Mouse (Mus musculus): ENCODE measurements around the gene C1qtnf1. TPM values are rescaled to one million over a fixed set of nuclear protein-coding genes. Genes with fewer than 3 reads are reported as not detected.

Gene C1qtnf1
- polyA plus RNA-seq, 1 experiment from 2014 or later: 2.3 TPM

DNA sequence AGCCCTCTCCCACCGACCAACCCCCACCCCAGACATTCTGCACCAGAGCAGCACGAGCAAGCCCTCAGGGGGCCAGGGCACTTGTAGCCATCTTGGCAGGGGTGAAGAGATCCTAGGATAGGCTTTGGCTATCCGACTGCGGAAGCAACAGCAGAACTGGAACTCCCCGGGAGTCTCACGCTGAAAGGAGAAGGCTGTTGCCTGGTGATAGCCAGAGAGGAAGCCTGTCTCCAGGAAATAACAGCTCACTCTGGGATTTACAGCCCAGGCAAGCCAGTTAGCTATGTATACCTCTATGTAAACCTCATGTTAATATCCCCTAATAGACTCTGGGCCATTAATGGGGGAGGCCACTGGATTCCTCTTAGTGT lies 27.5 kb upstream of the C1qtnf1 start:
- no peak for DNase-seq (ENCODE audit: low spot score)
- no peak for ATAC-seq (replicated peaks; ENCODE audit: low FRiP score)
- H3K4me2 ChIP-seq (ENCODE audit: low read depth, low read length, severe bottlenecking): no peak overlapping the region
- H3K4me3 ChIP-seq (ENCODE audit: low read depth, low read length): no peak overlapping the region
- WGBS: 56% methylated on average over 6 of the region's 6 CpGs
- no peak overlapping the region for H3K9ac ChIP-seq (ENCODE audit: low read length)
- H3K27ac ChIP-seq (ENCODE audit: low read depth, low read length): no peak overlapping the region
- H3K27me3 ChIP-seq (ENCODE audit: control insufficient read depth, insufficient read depth, low read length): no peaks in the 10 kb centered on the region
- H3K36me3 ChIP-seq (ENCODE audit: control insufficient read depth, insufficient read depth, low read length): no peaks in the 10 kb centered on the region; the same call in 1 of the 2 replicates
- no peaks in the 10 kb centered on the region for H3K9me3 ChIP-seq (ENCODE audit: control insufficient read depth, low read length)
- no peaks in the 10 kb centered on the region for H3K4me1 ChIP-seq (replicated peaks; ENCODE audit: control insufficient read depth, insufficient read depth, low read length)

DNA sequence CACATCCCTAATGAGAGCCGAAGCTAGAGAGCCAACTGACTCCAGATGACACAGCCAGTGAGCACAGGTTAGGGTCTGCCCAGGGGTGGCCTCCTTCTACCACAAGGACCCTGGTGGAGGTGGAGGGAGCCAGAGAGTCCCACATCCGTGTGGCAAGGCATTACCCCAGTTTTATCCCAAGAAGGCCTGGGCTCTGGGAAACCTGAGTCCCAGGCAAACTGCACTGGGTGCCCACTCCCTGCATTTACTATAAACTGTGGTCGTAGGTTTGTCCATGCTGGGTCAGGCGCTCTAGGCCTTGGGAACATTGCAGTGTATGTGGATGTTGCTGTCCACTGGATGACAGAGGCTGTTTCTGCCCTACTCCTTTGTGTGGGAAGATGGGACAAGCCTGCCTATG lies 26.8 kb upstream of the C1qtnf1 start:
- no peak overlapping the region for H3K4me3 ChIP-seq (ENCODE audit: low read depth, low read length)
- no peak overlapping the region for H3K27ac ChIP-seq (ENCODE audit: low read depth, low read length)
- DNase-seq (ENCODE audit: low spot score) (no peak), ATAC-seq (replicated peaks; ENCODE audit: low FRiP score) (no peak)
- no peak overlapping the region for H3K4me2 ChIP-seq (ENCODE audit: low read depth, low read length, severe bottlenecking)
- WGBS: 84% methylated on average over 4 of the region's 4 CpGs
- no peaks in the 10 kb centered on the region for H3K4me1 ChIP-seq (replicated peaks; ENCODE audit: control insufficient read depth, insufficient read depth, low read length)
- no peak overlapping the region for H3K9ac ChIP-seq (ENCODE audit: low read length)
- no peaks in the 10 kb centered on the region; the same call in 1 of the 2 replicates for H3K36me3 ChIP-seq (ENCODE audit: control insufficient read depth, insufficient read depth, low read length)
- no peaks in the 10 kb centered on the region for H3K9me3 ChIP-seq (ENCODE audit: control insufficient read depth, low read length)
- H3K27me3 ChIP-seq (ENCODE audit: control insufficient read depth, insufficient read depth, low read length): no peaks in the 10 kb centered on the region

DNA sequence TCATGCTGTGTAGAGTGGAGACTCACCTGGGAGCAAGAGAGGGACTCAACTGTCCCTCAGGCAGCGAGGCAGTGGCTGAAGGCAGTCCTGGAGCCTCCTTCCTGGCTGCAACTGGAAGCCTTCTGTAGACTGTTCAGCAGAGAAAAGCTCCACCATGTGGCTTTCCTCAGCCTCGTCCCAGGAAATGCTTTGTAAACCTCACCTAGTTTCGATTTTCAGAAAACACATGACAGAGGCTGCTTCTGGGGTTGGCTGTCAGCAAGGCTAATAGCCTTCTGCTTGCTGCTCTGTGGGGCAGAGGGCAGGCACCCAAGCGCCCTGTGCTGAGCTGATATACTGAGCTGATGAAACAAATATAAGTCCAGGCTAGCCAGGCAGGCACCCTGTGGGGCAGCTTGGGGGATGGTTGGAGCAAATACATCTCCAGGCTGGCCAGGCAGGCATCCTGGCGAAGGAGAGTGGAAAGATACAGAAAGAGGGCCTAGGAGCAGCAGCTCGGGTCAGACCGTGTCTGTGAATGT lies 26.2 kb upstream of the C1qtnf1 start, which contains the start of gene Lgals3bp:
Gene Lgals3bp, minus strand, starts transcription at position 333 of the 521 bp plus-strand sequence.
- no peak for ATAC-seq (replicated peaks; ENCODE audit: low FRiP score)

DNA sequence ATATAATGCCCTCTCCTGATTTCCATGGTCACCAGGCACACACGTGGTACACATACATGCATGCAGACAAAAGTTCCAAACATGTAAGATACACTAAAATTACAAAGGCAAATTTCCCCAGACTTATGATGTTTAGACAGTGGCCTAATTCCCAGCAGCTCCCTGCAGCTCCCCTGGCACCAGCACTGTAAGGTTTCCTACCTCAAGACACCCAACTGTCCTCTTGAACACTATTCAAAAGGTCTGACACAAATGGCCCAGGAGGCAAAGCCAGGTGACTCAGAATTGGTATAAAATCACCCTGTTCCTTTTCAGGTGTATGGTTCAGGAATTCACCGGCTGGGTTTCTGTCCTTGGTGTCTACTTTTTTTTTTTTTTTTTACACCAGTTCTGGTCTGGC lies 24.8 kb upstream of the C1qtnf1 start:
- Histone ChIP-seq H3K36me3 (ENCODE audit: control insufficient read depth, insufficient read depth, low read length) (no peaks in the 10 kb centered on the region; the same call in 1 of the 2 replicates), H3K4me1 (replicated peaks; ENCODE audit: control insufficient read depth, insufficient read depth, low read length) (no peaks in the 10 kb centered on the region), H3K9ac (ENCODE audit: low read length) (no peak overlapping the region), H3K27ac (ENCODE audit: low read depth, low read length) (no peak overlapping the region), H3K9me3 (ENCODE audit: control insufficient read depth, low read length) (no peaks in the 10 kb centered on the region), H3K27me3 (ENCODE audit: control insufficient read depth, insufficient read depth, low read length) (no peaks in the 10 kb centered on the region), H3K4me3 (ENCODE audit: low read depth, low read length) (no peak overlapping the region), H3K4me2 (ENCODE audit: low read depth, low read length, severe bottlenecking) (no peak overlapping the region)
- WGBS: 90% methylated on average over 2 of the region's 2 CpGs
- ATAC-seq (replicated peaks; ENCODE audit: low FRiP score) (no peak), DNase-seq (ENCODE audit: low spot score) (no peak)

More for the DNA sequence above, 26.2 kb upstream of the C1qtnf1 start, which contains the start of gene Lgals3bp:
- Histone ChIP-seq H3K4me2 (ENCODE audit: low read depth, low read length, severe bottlenecking) (no peak within 1 kb of the TSS), H3K4me1 (replicated peaks; ENCODE audit: control insufficient read depth, insufficient read depth, low read length) (no peaks in the 10 kb centered on the region), H3K36me3 (ENCODE audit: control insufficient read depth, insufficient read depth, low read length) (no peaks in the 10 kb centered on the region; the same call in 1 of the 2 replicates), H3K27ac (ENCODE audit: low read depth, low read length) (no peak within 1 kb of the TSS), H3K27me3 (ENCODE audit: control insufficient read depth, insufficient read depth, low read length) (no peaks in the 10 kb centered on the region), H3K9me3 (ENCODE audit: control insufficient read depth, low read length) (no peaks in the 10 kb centered on the region), H3K4me3 (ENCODE audit: low read depth, low read length) (no peak within 1 kb of the TSS), H3K9ac (ENCODE audit: low read length) (no peak within 1 kb of the TSS)
- 59% methylated on average over 7 of the region's 7 CpGs for WGBS
- DNase-seq (ENCODE audit: low spot score): no peak

DNA sequence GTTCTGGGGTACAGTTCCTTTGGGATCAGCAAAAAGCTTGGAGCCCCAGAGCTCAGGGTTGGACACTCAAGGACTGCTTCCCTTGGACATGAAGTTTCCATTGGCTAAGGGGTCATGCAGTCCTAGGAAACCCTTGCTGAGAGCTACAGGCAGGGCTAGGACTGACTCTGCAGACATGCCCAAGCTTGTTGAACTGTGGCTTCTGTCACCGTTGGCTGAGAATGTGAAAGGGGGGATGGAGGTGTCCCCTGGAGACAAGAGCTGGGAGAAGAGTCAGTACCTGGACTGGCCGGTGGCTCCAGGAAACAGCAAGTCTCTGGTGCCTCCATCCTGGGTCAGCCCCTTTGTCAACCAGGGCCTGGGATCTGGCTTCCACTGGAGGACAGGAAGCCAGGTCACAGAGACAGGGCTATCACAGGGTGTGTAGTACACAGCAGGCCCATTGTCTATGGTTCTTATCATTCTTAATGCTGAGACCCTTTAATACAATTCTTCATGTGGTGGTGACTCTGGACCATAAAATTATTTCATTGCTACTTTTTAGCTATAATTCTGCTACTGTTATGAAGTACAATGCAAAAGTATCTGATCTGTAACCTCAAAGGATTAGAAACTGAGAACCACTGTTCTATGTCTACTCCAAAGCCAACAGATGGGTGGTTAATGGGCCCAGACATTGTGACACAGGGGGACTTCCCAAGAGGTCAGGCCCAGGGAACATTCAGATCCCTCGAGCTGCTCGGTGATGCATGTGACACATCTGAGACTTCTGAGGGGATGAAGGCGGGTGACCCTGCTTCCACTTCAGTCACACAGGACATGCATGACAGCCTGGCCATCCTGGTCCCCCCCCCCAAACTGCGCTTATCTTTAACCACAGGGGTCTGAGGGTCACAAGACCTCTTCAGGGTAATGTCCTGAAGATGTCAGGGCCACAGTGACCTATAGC lies 23.8 kb upstream of the C1qtnf1 start:
- Histone ChIP-seq H3K4me1 (replicated peaks; ENCODE audit: control insufficient read depth, insufficient read depth, low read length) (no peaks in the 10 kb centered on the region), H3K9ac (ENCODE audit: low read length) (no peak overlapping the region), H3K4me3 (ENCODE audit: low read depth, low read length) (no peak overlapping the region), H3K9me3 (ENCODE audit: control insufficient read depth, low read length) (no peaks in the 10 kb centered on the region), H3K27me3 (ENCODE audit: control insufficient read depth, insufficient read depth, low read length) (no peaks in the 10 kb centered on the region), H3K36me3 (ENCODE audit: control insufficient read depth, insufficient read depth, low read length) (no peaks in the 10 kb centered on the region; the same call in 1 of the 2 replicates), H3K4me2 (ENCODE audit: low read depth, low read length, severe bottlenecking) (no peak overlapping the region), H3K27ac (ENCODE audit: low read depth, low read length) (no peak overlapping the region)
- ATAC-seq (replicated peaks; ENCODE audit: low FRiP score): no peak
- WGBS: 78% methylated on average over 6 of the region's 6 CpGs
- DNase-seq (ENCODE audit: low spot score): no peak

DNA sequence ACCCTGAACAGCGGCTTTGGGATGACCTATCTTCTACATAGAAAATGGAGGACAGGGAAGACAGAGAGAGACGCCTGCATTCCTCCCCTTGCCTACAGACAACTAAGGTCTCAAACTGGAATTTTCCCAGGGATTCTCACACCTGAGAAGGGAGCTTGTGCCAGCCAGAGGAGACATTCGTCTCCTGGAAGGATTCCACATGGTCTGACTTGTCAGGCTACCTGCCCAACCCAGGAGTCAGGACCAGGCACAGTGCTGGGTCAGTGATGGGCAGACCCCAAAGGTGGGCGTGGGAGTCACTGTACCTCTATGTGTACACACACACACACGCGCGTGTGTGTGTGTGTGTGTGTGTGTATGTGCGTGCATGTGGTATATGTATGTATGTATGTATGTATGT lies 22.7 kb upstream of the C1qtnf1 start:
- no peak overlapping the region for H3K9ac ChIP-seq (ENCODE audit: low read length)
- 95% methylated on average over 8 of the region's 8 CpGs for WGBS
- no peaks in the 10 kb centered on the region for H3K27me3 ChIP-seq (ENCODE audit: control insufficient read depth, insufficient read depth, low read length)
- H3K9me3 ChIP-seq (ENCODE audit: control insufficient read depth, low read length): no peaks in the 10 kb centered on the region
- no peak for ATAC-seq (replicated peaks; ENCODE audit: low FRiP score)
- H3K27ac ChIP-seq (ENCODE audit: low read depth, low read length): no peak overlapping the region
- no peak for DNase-seq (ENCODE audit: low spot score)
- H3K4me1 ChIP-seq (replicated peaks; ENCODE audit: control insufficient read depth, insufficient read depth, low read length): no peaks in the 10 kb centered on the region
- H3K4me2 ChIP-seq (ENCODE audit: low read depth, low read length, severe bottlenecking): no peak overlapping the region
- H3K36me3 ChIP-seq (ENCODE audit: control insufficient read depth, insufficient read depth, low read length): no peaks in the 10 kb centered on the region; the same call in 1 of the 2 replicates
- no peak overlapping the region for H3K4me3 ChIP-seq (ENCODE audit: low read depth, low read length)

DNA sequence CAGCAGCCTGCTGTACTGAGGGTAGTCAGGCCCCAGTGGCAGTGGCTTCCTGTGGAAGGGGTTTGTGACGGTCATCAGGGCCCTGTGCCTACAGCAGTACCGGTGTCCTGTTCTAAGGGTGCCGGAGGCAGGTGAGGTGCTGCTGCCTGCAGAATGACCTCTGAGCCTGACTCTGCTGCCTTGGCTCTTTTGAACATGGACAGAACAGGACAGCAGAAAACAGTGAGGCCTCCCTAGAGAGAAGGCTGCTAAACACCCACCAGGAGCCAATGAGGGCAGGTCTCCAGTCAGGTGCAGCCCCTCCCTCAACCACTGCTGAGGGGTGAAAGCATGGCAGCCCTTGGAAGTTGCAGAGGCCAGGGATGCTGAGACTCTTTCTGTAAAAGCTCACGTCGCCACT lies 21.5 kb upstream of the C1qtnf1 start:
- Histone ChIP-seq H3K4me1 (replicated peaks; ENCODE audit: control insufficient read depth, insufficient read depth, low read length) (no peaks in the 10 kb centered on the region), H3K27ac (ENCODE audit: low read depth, low read length) (no peak overlapping the region), H3K4me2 (ENCODE audit: low read depth, low read length, severe bottlenecking) (no peak overlapping the region), H3K9me3 (ENCODE audit: control insufficient read depth, low read length) (no peaks in the 10 kb centered on the region), H3K4me3 (ENCODE audit: low read depth, low read length) (no peak overlapping the region), H3K27me3 (ENCODE audit: control insufficient read depth, insufficient read depth, low read length) (no peaks in the 10 kb centered on the region), H3K36me3 (ENCODE audit: control insufficient read depth, insufficient read depth, low read length) (no peaks in the 10 kb centered on the region; the same call in 1 of the 2 replicates), H3K9ac (ENCODE audit: low read length) (no peak overlapping the region)
- no peak for DNase-seq (ENCODE audit: low spot score)
- ATAC-seq (replicated peaks; ENCODE audit: low FRiP score): no peak
- 91% methylated on average over 5 of the region's 5 CpGs for WGBS

- Histone ChIP-seq H3K4me3 (ENCODE audit: low read depth, low read length) (no peak overlapping the region), H3K9me3 (ENCODE audit: control insufficient read depth, low read length) (no peaks in the 10 kb centered on the region), H3K9ac (ENCODE audit: low read length) (no peak overlapping the region), H3K36me3 (ENCODE audit: control insufficient read depth, insufficient read depth, low read length) (no peaks in the 10 kb centered on the region; the same call in 1 of the 2 replicates), H3K4me1 (replicated peaks; ENCODE audit: control insufficient read depth, insufficient read depth, low read length) (no peaks in the 10 kb centered on the region), H3K4me2 (ENCODE audit: low read depth, low read length, severe bottlenecking) (no peak overlapping the region), H3K27ac (ENCODE audit: low read depth, low read length) (no peak overlapping the region), H3K27me3 (ENCODE audit: control insufficient read depth, insufficient read depth, low read length) (no peaks in the 10 kb centered on the region)
- no peak for ATAC-seq (replicated peaks; ENCODE audit: low FRiP score)
- no peak for DNase-seq (ENCODE audit: low spot score)
- WGBS: 85% methylated on average over 23 of the region's 23 CpGs
These were observed 20.6 kb upstream of the C1qtnf1 start for GRCm38 (mm10) chr11:118407318-118407910.

Measured in forebrain, embryonic 11.5 days (tissue).